Mouse (Mus musculus) urinary bladder, adult 2 months (tissue): ENCODE measurements at regions not wholly inside any gene's neighbourhood (a gene's known extent, or its start where the extent isn't known, plus 50 kb on each side); places are given as distances from the start of the nearest gene placed in this dataset.

Experiments used
- DNase-seq: peaks from one replicate; pipeline ENCODE4 v3.0.0; 2022; ENCODE audit warnings: low spot score

DNA sequence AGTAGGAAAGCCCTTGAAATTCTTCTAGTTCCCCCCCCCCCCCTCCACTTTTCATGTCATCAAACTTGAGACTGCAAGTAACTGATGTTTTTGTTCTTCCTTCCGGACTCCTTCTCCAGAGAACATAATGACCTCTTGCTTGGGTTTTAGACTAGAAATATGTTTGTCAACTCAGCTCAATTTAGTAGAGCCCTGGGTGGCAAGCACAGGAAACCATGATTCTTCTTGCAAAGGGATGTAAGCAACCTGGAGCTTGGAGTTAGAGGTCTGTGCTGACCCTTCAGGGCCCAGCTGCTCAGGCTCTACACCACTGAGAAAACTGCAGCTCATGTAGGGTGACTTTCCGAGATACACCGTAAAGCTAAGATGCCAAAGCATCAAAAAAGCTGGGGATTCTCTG lies 127.2 kb upstream of the Meis1 start:
- DNase-seq, result no peak

DNA sequence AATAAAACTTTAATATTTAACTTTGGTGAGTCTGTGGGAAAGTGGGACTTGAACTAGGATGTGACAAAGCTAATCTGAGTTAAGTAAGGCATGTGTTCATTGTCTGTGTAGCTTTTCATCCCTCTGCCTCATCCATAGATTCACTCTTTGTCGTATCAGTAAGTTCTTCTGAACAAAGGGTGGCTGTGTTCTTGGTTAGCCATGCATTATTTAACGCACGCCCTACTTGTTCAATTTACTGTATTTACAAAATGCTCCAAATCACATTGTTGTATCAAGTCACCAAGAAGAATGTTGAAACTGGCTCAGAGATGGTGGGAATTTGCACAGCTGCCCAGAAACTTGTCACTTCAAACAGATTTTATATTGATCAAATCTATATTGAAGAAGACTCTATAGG lies 132.2 kb upstream of the Meis1 start:
- no peak for DNase-seq

GRCm38 (mm10) chr11:19153714-19154113 lies 134.9 kb upstream of the Meis1 start:
- no peak for DNase-seq

DNA sequence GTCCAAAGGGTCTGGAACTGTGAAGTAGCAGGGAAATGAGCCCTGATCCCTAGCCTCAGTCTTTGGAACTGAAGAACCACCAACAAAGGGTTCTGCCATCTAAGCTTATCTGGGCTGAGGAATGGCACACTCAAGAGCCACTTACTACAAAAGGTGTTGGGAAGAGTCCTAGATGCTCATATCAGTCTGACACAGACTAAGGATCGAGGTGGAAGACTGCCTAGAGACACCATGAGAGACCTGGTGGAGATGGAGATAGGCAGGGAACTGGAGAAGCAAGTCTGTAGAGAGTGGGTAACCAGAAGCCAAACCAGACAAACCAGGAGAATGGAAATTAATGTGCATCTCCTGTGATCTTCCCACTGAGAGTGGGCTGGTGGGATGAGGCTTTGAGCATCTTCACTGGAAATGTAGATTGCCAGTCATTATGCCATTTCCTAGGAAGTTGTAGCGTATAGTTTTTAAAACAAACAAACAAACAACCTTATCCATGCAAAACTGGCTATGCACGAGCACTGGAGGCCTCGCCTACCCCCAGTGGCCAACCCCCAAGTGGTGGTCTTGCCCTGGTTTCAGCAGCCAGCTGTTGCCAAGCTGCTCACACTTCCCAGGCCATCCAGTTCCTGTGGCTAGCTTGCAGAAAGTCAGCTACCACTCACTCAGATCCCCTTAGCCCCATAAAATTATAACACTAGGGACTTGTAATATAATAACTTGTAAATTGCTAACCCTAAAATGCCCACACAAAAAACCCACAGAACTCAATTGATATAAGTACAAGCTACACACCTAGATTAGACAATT lies 136.2 kb upstream of the Meis1 start:
- DNase-seq, result no peak

GRCm38 (mm10) chr11:19155617-19155983 lies 136.8 kb upstream of the Meis1 start:
- DNase-seq, result no peak

- no peak for DNase-seq
Observed at GRCm38 (mm10) chr11:19160227-19160626, 141.4 kb upstream of the Meis1 start.

DNA sequence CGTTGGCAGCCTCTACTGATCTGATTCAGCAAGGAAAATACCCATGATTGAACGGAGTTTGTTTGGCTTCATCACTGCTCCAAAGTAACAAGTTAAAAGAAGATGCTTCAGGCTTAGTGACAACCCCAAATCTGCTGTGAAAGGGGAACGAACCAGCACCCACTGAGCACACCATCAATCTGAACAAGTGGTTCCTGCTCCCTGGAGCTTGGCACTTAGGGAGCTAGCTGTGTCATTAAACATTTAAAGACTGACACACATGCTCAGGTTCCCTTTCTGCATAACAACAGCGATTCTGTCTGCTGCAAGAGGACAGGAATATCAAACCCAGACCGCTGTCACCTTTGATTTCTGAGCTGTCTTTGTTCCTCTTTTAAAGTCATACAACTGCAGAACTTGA lies 141.9 kb upstream of the Meis1 start:
- DNase-seq, result no peak

- no peak for DNase-seq
Observed at GRCm38 (mm10) chr11:19170938-19171337, 152.2 kb upstream of the Meis1 start.

- no peak for DNase-seq
Observed at GRCm38 (mm10) chr11:19174305-19175017, 155.7 kb upstream of the Meis1 start.

- no peak for DNase-seq
Observed at GRCm38 (mm10) chr11:19179290-19179689, 160.5 kb upstream of the Meis1 start.

GRCm38 (mm10) chr11:19189778-19190177 lies 171.0 kb upstream of the Meis1 start:
- DNase-seq, result no peak

DNA sequence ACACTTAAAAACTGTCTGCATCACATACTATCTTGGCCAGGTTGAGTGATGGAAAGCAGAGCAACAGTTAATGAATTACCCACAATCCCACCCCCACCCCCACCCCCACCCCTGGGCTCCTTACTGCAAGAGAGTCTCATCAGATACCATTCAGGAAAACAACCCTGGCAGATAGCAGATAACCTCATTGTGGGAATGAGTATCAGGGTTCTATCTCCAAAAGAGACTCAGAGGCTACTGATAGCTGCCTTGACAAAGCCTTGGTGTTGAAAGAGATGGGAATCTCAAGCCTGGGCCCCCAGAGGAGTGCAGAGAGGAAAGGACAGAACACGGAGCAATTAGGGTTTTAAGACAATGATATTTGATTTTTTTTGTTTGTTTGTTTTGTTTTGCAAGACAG lies 175.7 kb upstream of the Meis1 start:
- DNase-seq, result no peak

- no peak for DNase-seq
Observed at GRCm38 (mm10) chr11:19197790-19198189, 179.0 kb upstream of the Meis1 start.

- DNase-seq, result no peak
Observed at GRCm38 (mm10) chr11:19202602-19203517, 184.1 kb upstream of the Meis1 start.

- no peak for DNase-seq
Observed at GRCm38 (mm10) chr11:19203518-19203900, 184.7 kb upstream of the Meis1 start.

DNA sequence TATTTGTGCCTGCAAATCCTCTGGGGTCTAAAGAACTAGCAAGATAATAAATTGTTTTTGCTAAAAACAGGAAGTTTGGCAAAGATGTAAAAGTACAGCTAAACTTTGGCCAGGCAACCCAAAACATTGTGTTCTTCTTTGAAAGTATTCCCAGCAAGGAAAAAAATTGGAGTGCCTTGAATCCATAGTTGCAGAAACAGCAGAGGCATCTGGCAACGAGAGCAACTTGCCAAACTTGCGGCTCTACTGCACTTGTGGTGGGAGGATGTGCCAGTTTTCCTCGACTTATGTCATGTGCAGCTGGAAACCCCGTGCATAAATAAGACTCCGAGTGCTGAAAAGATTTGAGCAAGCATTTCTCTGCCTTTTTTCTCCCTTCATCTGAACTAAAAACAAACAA lies 185.2 kb upstream of the Meis1 start:
- no peak for DNase-seq

- DNase-seq, result no peak
Observed at GRCm38 (mm10) chr11:19204521-19204920, 185.7 kb upstream of the Meis1 start.

DNA sequence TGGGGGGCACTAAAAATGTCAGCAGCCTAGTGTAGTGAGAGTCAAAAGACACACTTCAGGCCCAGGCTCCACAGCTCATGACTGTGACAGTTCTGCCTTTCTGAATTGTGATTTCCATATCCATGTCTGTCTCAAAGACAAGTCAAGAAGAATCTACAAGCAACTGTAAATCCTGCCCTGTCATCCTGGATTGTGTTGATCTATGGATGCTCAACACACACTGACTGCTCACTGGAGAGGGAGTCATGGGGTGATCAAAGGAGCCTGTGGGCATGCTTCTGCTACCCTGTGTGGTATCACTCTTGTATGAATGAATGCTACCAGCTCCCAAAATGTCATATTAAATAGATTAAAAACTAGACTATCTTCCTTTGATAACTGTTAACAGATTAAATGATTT lies 186.4 kb upstream of the Meis1 start:
- no peak for DNase-seq

GRCm38 (mm10) chr11:19219476-19219875 lies 200.7 kb upstream of the Meis1 start:
- no peak for DNase-seq

GRCm38 (mm10) chr11:19221442-19221841 lies 202.7 kb upstream of the Meis1 start:
- DNase-seq, result no peak

GRCm38 (mm10) chr11:19226756-19227155 lies 208.0 kb upstream of the Meis1 start:
- DNase-seq, result no peak

DNA sequence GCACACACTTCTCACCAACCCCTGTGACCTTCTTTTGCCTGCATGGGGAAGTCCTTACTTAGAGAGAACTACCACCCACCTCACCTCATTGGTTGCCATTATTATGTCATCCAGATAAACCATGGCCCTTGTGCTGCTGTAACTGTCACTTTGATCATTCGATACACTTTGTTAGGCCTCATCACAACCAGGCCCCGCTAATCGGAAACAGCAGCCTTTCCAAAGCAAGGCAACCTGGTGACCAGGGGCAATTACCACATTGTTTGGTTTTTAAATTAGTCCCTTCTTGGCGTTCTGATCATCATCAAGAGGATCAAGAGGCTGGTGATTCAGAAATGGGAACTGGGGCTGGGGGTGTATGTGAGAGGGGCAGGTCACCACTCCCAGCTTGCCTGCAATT lies 208.9 kb upstream of the Meis1 start:
- no peak for DNase-seq
